Mouse (Mus musculus) stomach, embryonic 15.5 days (tissue): Measurements from ENCODE around the gene Ankle1. TPM values are rescaled to one million over a fixed set of nuclear protein-coding genes. Genes with fewer than 3 reads are reported as not detected.

Source experiments
- ATAC-seq: fragments of 200-750 bp; cut with Nextera tagmentation; 2 replicates; pipeline ENCODE4 v1.8.0; 2017; ENCODE audit warnings: low read depth, moderate number of reproducible peaks, moderate TSS enrichment; ENCODE audit not compliant: insufficient read depth, low FRiP score
- H3K27ac ChIP-seq: fragments of 300-500 bp; sonication (generic); 2 replicates; pipeline ENCODE4 v1.5.1; 2015; ENCODE audit warnings: mild to moderate bottlenecking, inconsistent platforms
- H3K27me3 ChIP-seq: fragments of 300-500 bp; sonication (generic); replicated peaks from 2 replicates; pipeline ENCODE4 v1.6.1; 2015; ENCODE audit warnings: inconsistent platforms
- H3K36me3 ChIP-seq: fragments of 300-500 bp; sonication (generic); 2 replicates; pipeline ENCODE4 v1.6.1; 2015; ENCODE audit warnings: inconsistent platforms
- H3K4me1 ChIP-seq: fragments of 300-500 bp; sonication (generic); 2 replicates; pipeline ENCODE4 v1.6.1; 2015; ENCODE audit warnings: inconsistent platforms
- H3K4me2 ChIP-seq: fragments of 300-500 bp; sonication (generic); 2 replicates; pipeline ENCODE4 v1.6.1; 2015; ENCODE audit warnings: mild to moderate bottlenecking, inconsistent platforms
- H3K4me3 ChIP-seq: fragments of 300-500 bp; sonication (generic); replicated peaks from 2 replicates; pipeline ENCODE4 v1.5.1; 2015; ENCODE audit warnings: inconsistent platforms
- H3K9ac ChIP-seq: fragments of 300-500 bp; sonication (generic); 2 replicates; pipeline ENCODE4 v1.6.1; 2015; ENCODE audit warnings: inconsistent platforms
- H3K9me3 ChIP-seq: fragments of 300-500 bp; sonication (generic); 2 replicates; pipeline ENCODE4 v1.6.1; 2016; ENCODE audit warnings: inconsistent platforms
- WGBS: fragments of 180-500 bp; shearing (Covaris S2); methylation state at CpG from one replicate; pipeline ENCODE4 v1.1.7; 2015; 5-methylcytosine and 5-hydroxymethylcytosine counted together
- polyA plus RNA-seq: library from polyadenylated mRNA; unstranded; fragments of >200 nt; fragmentation: Nextera tagmentation; extraction: Ambion mirVana; gene quantifications from 2 replicates; pipeline ENCODE4 v1.2.1, GENCODE M21; 2015

Gene Ankle1
- polyA plus RNA-seq, 1 experiment from 2014 or later = 42.3 TPM

DNA sequence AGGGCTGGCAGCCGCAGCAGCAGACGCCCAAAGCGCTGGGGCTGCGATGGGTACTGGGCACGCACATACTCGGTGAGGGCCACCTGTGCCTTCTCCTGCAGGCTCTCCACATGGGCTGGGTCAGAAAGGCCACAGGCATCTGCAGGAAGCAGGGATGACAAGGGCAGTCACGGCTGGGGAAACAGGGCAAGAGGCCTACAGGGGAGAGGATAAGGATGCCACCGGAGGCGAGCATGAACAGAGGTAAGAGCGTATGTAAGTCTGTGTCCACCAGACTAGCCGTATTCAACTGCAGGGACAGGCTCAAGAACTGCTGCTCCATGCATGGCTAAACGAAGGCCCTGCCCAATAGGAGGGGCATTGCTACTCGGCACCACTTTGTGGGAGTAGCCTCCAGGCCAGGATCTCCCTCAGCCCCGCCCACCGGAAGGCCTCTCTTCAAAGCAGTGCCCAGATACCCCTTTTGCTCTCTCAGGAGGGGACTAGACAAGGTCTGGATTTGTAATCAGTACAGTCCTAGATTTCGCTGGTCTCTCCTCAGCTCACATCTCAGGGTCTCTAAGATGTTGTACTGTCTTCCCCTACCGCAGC lies 31.1 kb upstream of the Ankle1 start:
- Histone ChIP-seq H3K4me1 (peaks cover 38% of the 10 kb centered on the region), H3K27me3 (no peaks in the 10 kb centered on the region), H3K36me3 (peaks cover 30% of the 10 kb centered on the region), H3K4me3 (no peak overlapping the region), H3K9ac (no peak overlapping the region), H3K4me2 (no peak overlapping the region), H3K9me3 (no peaks in the 10 kb centered on the region), H3K27ac (no peak overlapping the region)
- whole genome bisulfite sequencing = 78% methylated on average over 17 of the region's 17 CpGs
- ATAC-seq = no peak

- Histone ChIP-seq H3K9ac (no peak overlapping the region; the same call in 1 of the 2 replicates), H3K4me1 (peaks cover 45% of the 10 kb centered on the region), H3K9me3 (no peaks in the 10 kb centered on the region), H3K4me3 (peak overlapping the region; percentile 18; the same call in 1 of the 2 replicates), H3K4me2 (peak overlapping the region; percentile 47), H3K27me3 (no peaks in the 10 kb centered on the region), H3K27ac (0 out of 2 replicates have a peak overlapping the region, but pooled peaks have one; percentile 13), H3K36me3 (peaks cover 26% of the 10 kb centered on the region)
- 16% methylated on average over 74 of the region's 74 CpGs for WGBS
- peak; percentile 4; the same call in 1 of the 2 replicates for ATAC-seq
These were observed 30.0 kb upstream of the Ankle1 start for GRCm38 (mm10) chr8:71375581-71376422.

- 53% methylated on average over 8 of the region's 8 CpGs for WGBS
- no peak overlapping the region for H3K4me3 ChIP-seq
- H3K4me2 ChIP-seq = peak overlapping the region; percentile 47
- no peak overlapping the region; the same call in 1 of the 2 replicates for H3K9ac ChIP-seq
- peaks cover 44% of the 10 kb centered on the region for H3K4me1 ChIP-seq
- 0 out of 2 replicates have a peak overlapping the region, but pooled peaks have one; percentile 13 for H3K27ac ChIP-seq
- peaks cover 26% of the 10 kb centered on the region for H3K36me3 ChIP-seq
- H3K27me3 ChIP-seq = no peaks in the 10 kb centered on the region
- no peaks in the 10 kb centered on the region for H3K9me3 ChIP-seq
- no peak for ATAC-seq
These were observed 29.3 kb upstream of the Ankle1 start for GRCm38 (mm10) chr8:71376423-71377030.

DNA sequence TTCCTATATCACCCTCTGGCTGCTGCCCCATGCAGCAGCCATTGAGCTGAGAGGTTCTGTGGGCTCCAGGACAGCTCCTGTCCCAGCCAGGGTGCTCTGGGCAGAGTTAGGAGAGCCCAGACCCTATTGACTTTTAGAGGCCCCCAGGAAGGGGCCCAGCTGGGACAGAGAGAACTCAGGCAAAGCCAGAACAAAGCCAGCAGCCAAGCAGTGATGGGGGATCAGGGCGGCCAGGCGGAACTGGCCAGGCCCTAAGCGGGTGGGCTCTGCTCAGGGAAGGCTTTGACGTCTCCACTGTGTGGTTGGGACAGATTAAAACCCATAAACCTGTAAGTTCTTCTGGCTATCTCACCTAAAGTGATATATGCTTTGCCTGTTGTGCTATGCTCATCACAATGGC lies 26.8 kb upstream of the Ankle1 start:
- Histone ChIP-seq H3K9ac (peak overlapping the region; percentile 6; the same call in 1 of the 2 replicates), H3K27ac (no peak overlapping the region), H3K4me2 (peak overlapping the region; percentile 96), H3K9me3 (no peaks in the 10 kb centered on the region), H3K36me3 (peaks cover 12% of the 10 kb centered on the region; the same call in 1 of the 2 replicates), H3K27me3 (no peaks in the 10 kb centered on the region), H3K4me1 (peaks cover 57% of the 10 kb centered on the region), H3K4me3 (peak overlapping the region; percentile 86)
- ATAC-seq = no peak
- 69% methylated on average over 4 of the region's 4 CpGs for WGBS

DNA sequence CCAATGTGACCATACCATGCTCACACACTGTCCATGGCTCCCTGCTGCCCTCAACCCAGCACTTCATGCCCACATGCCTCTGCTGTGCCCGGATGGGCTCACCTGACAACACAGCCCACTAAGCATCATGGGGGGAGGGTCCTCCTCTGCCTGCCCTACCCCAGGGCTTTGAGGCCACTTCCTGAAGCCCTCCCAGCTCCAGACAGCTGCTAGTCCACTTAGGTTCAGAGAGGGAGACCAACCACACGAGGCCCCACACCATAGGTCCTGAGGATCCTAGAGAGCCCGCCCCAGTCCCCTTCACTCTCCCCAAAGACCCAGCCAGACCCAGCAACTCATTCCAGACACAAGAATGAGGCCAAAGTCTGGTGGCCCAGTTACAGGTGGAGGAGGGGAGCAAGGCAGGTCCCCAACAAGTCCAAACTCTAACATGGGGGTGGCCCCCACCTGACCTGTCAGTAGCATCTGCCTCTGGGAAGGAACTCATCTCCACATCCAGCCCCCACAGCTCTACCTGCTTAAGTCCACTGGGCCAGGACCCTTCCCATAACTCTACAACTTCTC lies 26.2 kb upstream of the Ankle1 start:
- no peak for ATAC-seq
- Histone ChIP-seq H3K4me1 (peaks cover 57% of the 10 kb centered on the region), H3K4me3 (peak overlapping the region; percentile 86), H3K27ac (no peak overlapping the region), H3K27me3 (no peaks in the 10 kb centered on the region), H3K36me3 (0 out of 2 replicates have a peak, but pooled peaks cover 7% of the 10 kb centered on the region), H3K9me3 (no peaks in the 10 kb centered on the region), H3K4me2 (peak overlapping the region; percentile 96), H3K9ac (peak overlapping the region; percentile 79; the same call in 1 of the 2 replicates)
- WGBS = 53% methylated on average over 3 of the region's 3 CpGs

DNA sequence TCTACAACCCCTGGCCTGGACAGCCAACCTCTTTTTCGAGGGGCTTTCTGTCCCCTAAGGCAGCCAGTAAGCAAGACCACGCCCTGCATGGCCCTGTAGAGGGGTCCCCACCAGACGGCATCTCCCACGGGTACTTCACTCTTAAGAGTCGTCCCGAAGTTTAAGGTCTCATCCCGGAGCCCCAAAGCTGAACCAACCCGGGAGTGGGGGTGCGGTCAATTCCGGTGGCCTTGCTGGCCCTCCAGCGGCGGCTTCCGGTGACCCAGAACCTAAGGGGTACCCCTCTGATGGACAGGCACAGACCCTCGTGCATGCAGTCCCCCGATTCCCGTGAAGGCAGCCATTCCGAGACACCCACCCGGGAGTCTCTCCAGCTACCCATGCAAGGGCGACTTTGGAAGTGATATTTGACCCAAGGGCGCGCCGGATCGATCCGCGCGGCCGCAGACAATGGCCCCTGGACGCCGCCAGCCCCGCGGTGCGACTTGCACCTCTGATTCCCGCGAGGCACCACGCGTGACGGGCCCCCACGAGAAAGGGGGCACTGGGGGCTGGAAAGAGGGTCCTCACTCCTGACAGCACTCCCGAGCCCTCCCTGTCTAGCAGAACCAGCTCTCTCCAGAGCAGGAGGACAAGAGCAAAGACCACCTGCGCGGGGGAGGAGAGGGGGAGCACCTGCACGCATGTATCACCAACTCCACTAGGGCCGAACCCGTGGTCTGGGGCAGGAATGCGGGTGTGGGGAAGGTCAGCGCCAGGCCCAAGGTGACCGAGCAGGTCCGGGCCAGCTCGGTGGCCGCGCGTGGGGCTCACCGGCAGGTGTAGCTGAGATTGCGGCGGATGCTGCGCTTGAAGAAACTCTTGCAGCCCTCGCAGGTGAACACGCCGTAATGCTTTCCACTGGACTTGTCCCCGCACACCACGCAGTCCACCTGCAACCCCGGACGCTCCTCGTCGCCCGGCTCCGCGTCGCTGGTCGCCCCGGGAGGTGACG lies 25.3 kb upstream of the Ankle1 start:
- Histone ChIP-seq H3K9ac (peak overlapping the region; percentile 79), H3K4me1 (peaks cover 55% of the 10 kb centered on the region), H3K4me2 (peak overlapping the region; percentile 96), H3K4me3 (peak overlapping the region; percentile 86), H3K27ac (peak overlapping the region; percentile 95), H3K36me3 (no peaks in the 10 kb centered on the region), H3K27me3 (no peaks in the 10 kb centered on the region), H3K9me3 (no peaks in the 10 kb centered on the region)
- WGBS = 1% methylated on average over 70 of the region's 72 CpGs
- ATAC-seq = no peak

DNA sequence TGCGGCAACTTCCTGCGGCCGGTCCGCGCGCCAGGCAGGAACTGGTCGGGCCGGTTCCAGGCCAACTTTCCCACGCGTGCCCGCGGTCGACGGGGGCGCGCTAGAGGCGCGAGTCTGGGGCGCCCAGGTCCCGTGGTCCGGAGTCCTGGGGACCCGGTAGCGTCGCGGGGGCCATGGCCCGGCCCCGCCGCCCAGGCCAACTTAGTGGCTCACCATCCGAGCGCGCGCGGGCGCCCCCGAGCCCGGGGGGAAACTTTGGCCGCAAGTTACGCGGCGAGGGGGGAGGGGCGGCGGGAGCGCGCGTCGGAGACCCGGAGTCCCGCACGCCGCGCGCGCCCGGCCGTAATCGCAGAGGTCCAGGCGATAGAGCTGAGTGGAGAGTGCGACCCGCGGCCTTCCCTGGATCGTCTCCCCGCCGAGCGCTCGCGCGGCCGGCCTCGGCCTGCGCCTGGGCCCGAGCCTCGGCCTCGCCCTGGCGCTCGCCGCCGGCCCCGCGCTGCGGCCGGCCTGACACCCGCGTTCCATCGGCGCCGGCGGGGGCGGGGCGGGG lies 24.3 kb upstream of the Ankle1 start, which contains the start of gene Nr2f6:
TSS of gene Nr2f6 (minus strand) at position 540 of the 550 bp plus-strand sequence.
- no peaks in the 10 kb centered on the region for H3K36me3 ChIP-seq
- H3K9ac ChIP-seq = peak within 1 kb of the TSS; percentile 79
- peak within 1 kb of the TSS; percentile 86 for H3K4me3 ChIP-seq
- H3K4me2 ChIP-seq = peak within 1 kb of the TSS; percentile 96
- no peaks in the 10 kb centered on the region for H3K27me3 ChIP-seq
- peak; percentile 9 for ATAC-seq
- peaks cover 45% of the 10 kb centered on the region for H3K4me1 ChIP-seq
- no peaks in the 10 kb centered on the region for H3K9me3 ChIP-seq
- peak within 1 kb of the TSS; percentile 96 for H3K27ac ChIP-seq
- WGBS = under 1% methylated on average over 42 of the region's 89 CpGs

DNA sequence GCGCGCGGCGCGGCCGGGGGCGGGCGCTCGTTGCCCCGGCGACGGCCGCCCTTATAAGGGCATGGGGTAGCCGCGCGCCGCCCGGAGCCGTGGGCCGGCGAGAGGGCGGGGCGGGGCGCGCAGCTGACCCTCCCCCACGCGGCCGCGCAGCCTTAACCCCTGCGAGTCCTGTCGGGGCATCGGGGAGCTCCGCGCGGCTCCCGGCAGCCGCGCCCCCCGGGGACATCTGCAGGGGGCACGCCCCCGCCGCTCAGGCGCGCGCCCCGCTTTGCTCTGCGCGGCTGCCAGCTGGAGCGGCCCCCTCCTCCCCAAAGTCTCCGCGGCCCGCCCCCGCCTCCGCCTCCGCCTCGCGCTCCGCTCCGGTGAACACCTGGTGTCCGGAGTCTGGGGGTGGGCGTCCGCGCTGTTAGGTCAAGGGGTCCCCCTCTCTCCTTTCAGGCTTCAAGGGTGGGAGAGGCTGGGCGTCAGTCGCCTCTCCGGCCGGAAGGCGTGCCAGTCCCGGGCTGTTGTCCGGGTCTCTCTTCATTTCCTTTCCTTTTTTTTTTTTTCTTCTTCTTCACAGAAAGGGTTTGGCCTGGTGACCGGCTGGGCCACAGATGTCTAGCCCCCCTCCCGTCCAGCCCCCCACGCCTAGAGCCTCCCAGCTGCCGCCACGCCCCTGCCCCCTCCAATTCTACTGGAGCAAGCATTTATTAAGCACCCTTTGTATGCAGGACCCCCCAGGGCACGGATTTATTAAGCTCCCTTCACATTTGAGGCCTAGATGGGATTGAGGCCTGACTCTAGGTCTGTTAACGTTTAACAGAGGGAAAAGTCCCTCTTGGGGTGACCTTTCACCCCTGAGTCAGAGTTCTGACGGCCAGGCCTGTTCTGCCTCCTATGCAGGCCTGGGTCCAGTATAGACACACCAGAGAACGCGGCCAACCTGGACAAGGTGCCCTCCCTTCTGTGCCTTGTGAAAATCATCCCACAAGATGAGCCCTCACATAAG lies 23.5 kb upstream of the Ankle1 start:
- Histone ChIP-seq H3K4me3 (peak overlapping the region; percentile 86), H3K9me3 (no peaks in the 10 kb centered on the region), H3K27ac (peak overlapping the region; percentile 96), H3K4me1 (peaks cover 39% of the 10 kb centered on the region), H3K4me2 (peak overlapping the region; percentile 96), H3K9ac (peak overlapping the region; percentile 8), H3K36me3 (no peaks in the 10 kb centered on the region), H3K27me3 (no peaks in the 10 kb centered on the region)
- WGBS = 2% methylated on average over 76 of the region's 80 CpGs
- ATAC-seq = peak; percentile 91

DNA sequence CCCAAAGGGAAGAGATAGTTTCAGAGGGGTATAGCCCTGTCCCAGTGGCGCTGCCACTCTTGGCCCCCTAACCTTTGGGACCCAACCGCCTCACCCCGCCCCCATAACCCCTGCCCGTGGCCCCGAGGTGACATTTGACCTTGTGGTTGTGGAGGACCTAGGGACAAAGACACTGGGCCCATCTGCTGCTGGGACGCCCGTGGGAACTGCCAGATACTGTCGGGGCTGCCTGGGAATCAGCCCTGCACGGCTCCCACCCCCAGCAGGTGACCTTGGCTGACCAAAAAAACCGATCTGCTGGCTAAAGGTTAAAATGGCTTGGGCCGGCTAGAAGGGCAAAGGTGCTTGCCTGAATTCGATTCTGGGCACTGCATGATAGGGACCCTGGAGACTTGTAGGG lies 22.4 kb upstream of the Ankle1 start:
- ATAC-seq = no peak
- Histone ChIP-seq H3K4me1 (peaks cover 36% of the 10 kb centered on the region), H3K36me3 (no peaks in the 10 kb centered on the region), H3K9me3 (no peaks in the 10 kb centered on the region), H3K27ac (peak overlapping the region; percentile 96), H3K4me2 (peak overlapping the region; percentile 8; the same call in 1 of the 2 replicates), H3K9ac (no peak overlapping the region; the same call in 1 of the 2 replicates), H3K4me3 (no peak overlapping the region), H3K27me3 (no peaks in the 10 kb centered on the region)
- WGBS = 30% methylated on average over 12 of the region's 12 CpGs
